Mouse (Mus musculus) thymus, adult 2 months (tissue): ENCODE data around the gene Stk32c.

ENCODE experiments used
- CTCF ChIP-seq: fragments of 200-500 bp; IDR thresholded peaks from 2 replicates; pipeline ENCODE4 v1.5.1; 2012; ENCODE audit warnings: mild to moderate bottlenecking, control low read depth, low read length, moderate library complexity, borderline replicate concordance; ENCODE audit not compliant: control insufficient read depth, poor library complexity, insufficient read depth; ENCODE audit errors: extremely low read depth
- POLR2A ChIP-seq: fragments of 200-500 bp; IDR thresholded peaks from 2 replicates; pipeline ENCODE4 v1.6.1; 2012; ENCODE audit warnings: mild to moderate bottlenecking, low read length, control low read depth, moderate library complexity; ENCODE audit not compliant: control insufficient read depth, poor library complexity, insufficient read depth; ENCODE audit errors: extremely low read depth

DNA sequence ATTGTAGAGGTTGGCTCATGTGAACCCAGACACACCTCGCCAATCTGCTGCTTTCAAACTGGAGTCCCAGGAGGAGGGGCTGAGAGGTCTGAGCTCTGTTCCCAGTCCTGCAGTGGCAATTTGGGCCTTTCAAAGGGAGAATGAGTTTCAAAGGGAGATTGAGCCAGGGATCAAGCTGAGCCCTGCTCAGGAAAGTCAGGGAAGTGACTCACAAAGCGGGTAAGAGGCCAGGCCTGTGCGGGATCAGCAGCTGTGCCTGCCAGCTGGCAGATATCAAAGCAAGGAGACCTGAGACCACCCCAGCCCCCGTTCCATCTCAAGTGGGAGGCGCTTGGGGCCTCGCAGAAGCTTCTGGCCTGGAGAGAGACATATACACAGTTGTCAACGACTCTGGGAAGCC is 135.8 kb downstream of the Stk32c start:
- TF ChIP-seq CTCF (no peak), POLR2A (no peak)
